Mouse (Mus musculus) hindbrain, embryonic 16.5 days (tissue): ENCODE measurements around the gene Mepce. TPM values are rescaled to one million over a fixed set of nuclear protein-coding genes. Genes with fewer than 3 reads are reported as not detected.

Experiments
- ATAC-seq: fragments of 200-750 bp; cut with Nextera tagmentation; 2 replicates; pipeline ENCODE4 v1.8.0; 2017; ENCODE audit warnings: moderate TSS enrichment, moderate library complexity
- H3K27ac ChIP-seq: fragments of 300-500 bp; sonication (generic); 2 replicates; pipeline ENCODE4 v1.5.1; 2014; ENCODE audit warnings: low read depth, mild to moderate bottlenecking, control low read depth, low read length, moderate library complexity
- H3K27me3 ChIP-seq: fragments of 300-500 bp; sonication (generic); replicated peaks from 2 replicates; pipeline ENCODE4 v1.6.1; 2014; ENCODE audit warnings: low read length; ENCODE audit not compliant: control insufficient read depth, insufficient read depth
- H3K36me3 ChIP-seq: fragments of 300-500 bp; sonication (generic); 2 replicates; pipeline ENCODE4 v1.6.1; 2014; ENCODE audit warnings: mild to moderate bottlenecking, low read length, moderate library complexity, mixed read lengths; ENCODE audit not compliant: control insufficient read depth, insufficient read depth
- H3K4me1 ChIP-seq: fragments of 300-500 bp; sonication (generic); 2 replicates; pipeline ENCODE4 v1.6.1; 2014; ENCODE audit warnings: low read depth, low read length; ENCODE audit not compliant: control insufficient read depth, insufficient read depth
- H3K4me2 ChIP-seq: fragments of 300-500 bp; sonication (generic); 2 replicates; pipeline ENCODE4 v1.6.1; 2014; ENCODE audit warnings: mild to moderate bottlenecking, low read length, control low read depth, moderate library complexity
- H3K4me3 ChIP-seq: fragments of 300-500 bp; sonication (generic); 2 replicates; pipeline ENCODE4 v1.5.1; 2014; ENCODE audit warnings: mild to moderate bottlenecking, low read length, control low read depth, moderate library complexity
- H3K9ac ChIP-seq: fragments of 300-500 bp; sonication (generic); 2 replicates; pipeline ENCODE4 v1.6.1; 2014; ENCODE audit warnings: low read depth, mild to moderate bottlenecking, control low read depth, low read length, moderate library complexity
- H3K9me3 ChIP-seq: fragments of 300-500 bp; sonication (generic); 2 replicates; pipeline ENCODE4 v1.6.1; 2014; ENCODE audit warnings: mild to moderate bottlenecking, low read length, moderate library complexity; ENCODE audit not compliant: control insufficient read depth
- WGBS: fragments of 180-500 bp; shearing (Covaris S2); extraction: QIAGEN DNeasy Blood & Tissue Kit; methylation state at CpG from one replicate; pipeline ENCODE4 v1.1.7; 2014; 5-methylcytosine and 5-hydroxymethylcytosine counted together
- polyA plus RNA-seq: library from polyadenylated mRNA; unstranded; fragments of >200 nt; fragmentation: Nextera tagmentation; extraction: Ambion mirVana; gene quantifications from 2 replicates; pipeline ENCODE4 v1.2.1, GENCODE M21; 2015

Mepce gene
- polyA plus RNA-seq, 1 experiment from 2014 or later = 12.2 TPM

- H3K9me3 ChIP-seq = no peaks in the 10 kb centered on the region
- H3K4me1 ChIP-seq = no peaks in the 10 kb centered on the region
- H3K4me3 ChIP-seq = no peak overlapping the region
- H3K27ac ChIP-seq = no peak overlapping the region
- no peak for ATAC-seq
- WGBS = 87% methylated on average over 3 of the region's 3 CpGs
- no peak overlapping the region for H3K9ac ChIP-seq
- H3K36me3 ChIP-seq = no peaks in the 10 kb centered on the region
- H3K27me3 ChIP-seq = no peaks in the 10 kb centered on the region
- H3K4me2 ChIP-seq = no peak overlapping the region
These were observed 13.5 kb upstream of the Mepce start for GRCm38 (mm10) chr5:137800917-137801316.

- Histone ChIP-seq H3K27me3 (no peaks in the 10 kb centered on the region), H3K9ac (no peak overlapping the region), H3K4me3 (no peak overlapping the region), H3K9me3 (no peaks in the 10 kb centered on the region), H3K4me1 (no peaks in the 10 kb centered on the region), H3K36me3 (no peaks in the 10 kb centered on the region), H3K27ac (no peak overlapping the region), H3K4me2 (no peak overlapping the region)
- WGBS = 82% methylated on average over 3 of the region's 3 CpGs
- no peak for ATAC-seq
These were observed 9.2 kb upstream of the Mepce start for GRCm38 (mm10) chr5:137796606-137797005.

DNA sequence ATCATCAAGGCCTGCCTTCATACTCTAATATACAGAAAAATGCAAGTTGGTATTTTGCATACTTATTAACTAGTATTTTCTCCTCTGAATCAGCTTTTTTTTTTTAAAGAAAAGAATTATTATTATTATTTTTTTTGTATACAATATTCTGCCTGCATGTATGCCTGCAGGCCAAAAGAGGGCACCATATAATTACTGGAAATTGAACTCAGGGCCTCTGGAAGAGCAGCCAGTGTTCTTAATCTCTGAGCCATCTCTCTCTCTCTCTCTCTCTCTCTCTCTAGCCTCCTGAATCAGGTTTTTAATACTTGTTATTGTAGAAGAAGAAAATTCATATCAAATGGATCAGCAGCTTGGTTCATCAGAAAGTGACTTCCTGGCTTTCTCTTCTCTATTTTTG, 4.1 kb upstream of the Mepce start:
- Histone ChIP-seq H3K9me3 (no peaks in the 10 kb centered on the region), H3K36me3 (no peaks in the 10 kb centered on the region), H3K4me3 (no peak overlapping the region)

GRCm38 (mm10) chr5:137788946-137789531, 1.6 kb upstream of the Mepce start:
- Histone ChIP-seq H3K4me3 (no peak overlapping the region), H3K27ac (no peak overlapping the region), H3K36me3 (no peaks in the 10 kb centered on the region), H3K27me3 (no peaks in the 10 kb centered on the region), H3K4me1 (peaks cover 18% of the 10 kb centered on the region), H3K4me2 (no peak overlapping the region), H3K9ac (no peak overlapping the region), H3K9me3 (no peaks in the 10 kb centered on the region)
- 96% methylated on average over 2 of the region's 2 CpGs for WGBS
- no peak for ATAC-seq

More for the DNA sequence above, 4.1 kb upstream of the Mepce start:
- no peaks in the 10 kb centered on the region for H3K27me3 ChIP-seq
- no peak overlapping the region for H3K27ac ChIP-seq
- H3K4me2 ChIP-seq = no peak overlapping the region
- no peak overlapping the region for H3K9ac ChIP-seq
- peaks cover 5% of the 10 kb centered on the region; the same call in 1 of the 2 replicates for H3K4me1 ChIP-seq
- no peak for ATAC-seq

GRCm38 (mm10) chr5:137788171-137788570, 716 bp upstream of the Mepce start:
- Histone ChIP-seq H3K27ac (no peak overlapping the region), H3K27me3 (no peaks in the 10 kb centered on the region), H3K9me3 (no peaks in the 10 kb centered on the region), H3K36me3 (no peaks in the 10 kb centered on the region), H3K4me3 (peak overlapping the region; percentile 77), H3K9ac (no peak overlapping the region; the same call in 1 of the 2 replicates), H3K4me1 (peaks cover 26% of the 10 kb centered on the region), H3K4me2 (peak overlapping the region; percentile 63)
- WGBS = 71% methylated on average over 24 of the region's 24 CpGs
- no peak for ATAC-seq

DNA sequence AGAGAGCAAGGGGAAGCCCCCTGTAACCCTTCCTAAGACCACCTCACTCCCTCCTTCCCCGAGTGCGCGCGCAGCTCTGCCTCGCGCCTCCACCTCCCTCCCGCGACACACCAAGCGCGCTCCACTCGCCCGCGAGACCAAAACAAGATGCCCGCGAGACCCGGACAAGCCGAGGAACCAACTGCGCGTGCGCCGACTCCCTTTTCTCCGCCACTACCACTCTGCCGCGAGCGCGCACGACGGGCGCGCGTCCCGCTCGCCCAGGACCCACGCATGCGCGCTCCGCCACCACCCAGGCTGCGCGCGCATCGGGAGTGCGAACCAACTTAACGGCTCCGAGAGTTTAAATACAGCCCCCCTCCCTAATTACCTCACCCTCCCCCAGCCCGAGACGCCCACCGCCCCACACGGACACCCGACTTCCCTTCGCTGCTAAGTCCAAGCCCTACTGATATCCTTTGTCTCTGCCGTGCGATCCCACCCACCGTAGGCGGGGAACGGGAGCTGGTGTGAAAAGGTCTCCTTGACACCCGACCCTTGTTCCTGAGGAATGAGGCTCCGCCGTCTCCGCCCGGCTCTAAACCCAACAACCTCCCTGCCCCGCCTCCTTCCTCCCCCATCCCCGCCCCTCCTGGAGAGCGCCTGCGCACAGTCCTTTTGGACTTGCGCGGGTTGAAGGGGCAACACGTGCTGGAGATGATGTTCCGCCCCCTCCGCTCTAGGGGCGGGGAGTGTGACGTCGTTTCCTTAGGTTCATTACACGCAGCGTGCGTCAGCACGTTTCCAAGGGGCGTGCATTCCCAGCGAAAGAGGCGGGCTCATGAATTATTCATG, 1.1 kb downstream of the Mepce start:
- Histone ChIP-seq H3K27ac (peak overlapping the region; percentile 99), H3K9ac (peak overlapping the region; percentile 87), H3K4me2 (peak overlapping the region; percentile 73), H3K36me3 (peaks cover 15% of the 10 kb centered on the region; the same call in 1 of the 2 replicates), H3K4me3 (peak overlapping the region; percentile 77), H3K9me3 (no peaks in the 10 kb centered on the region), H3K4me1 (peaks cover 36% of the 10 kb centered on the region), H3K27me3 (no peaks in the 10 kb centered on the region)
- peak; percentile 88 for ATAC-seq
- under 1% methylated on average over 79 of the region's 79 CpGs for WGBS

- Histone ChIP-seq H3K27me3 (no peaks in the 10 kb centered on the region), H3K9me3 (no peaks in the 10 kb centered on the region), H3K4me2 (peak overlapping the region; percentile 73), H3K4me1 (peaks cover 36% of the 10 kb centered on the region), H3K9ac (peak overlapping the region; percentile 87), H3K4me3 (peak overlapping the region; percentile 77), H3K27ac (peak overlapping the region; percentile 99), H3K36me3 (peaks cover 19% of the 10 kb centered on the region; the same call in 1 of the 2 replicates)
- WGBS = 2% methylated on average over 51 of the region's 62 CpGs
- ATAC-seq = peak; percentile 12
These were observed 2.1 kb downstream of the Mepce start for GRCm38 (mm10) chr5:137785164-137786031.

- 79% methylated on average over 14 of the region's 14 CpGs for WGBS
- Histone ChIP-seq H3K27me3 (no peaks in the 10 kb centered on the region), H3K36me3 (peaks cover 19% of the 10 kb centered on the region; the same call in 1 of the 2 replicates), H3K4me1 (peaks cover 44% of the 10 kb centered on the region), H3K4me2 (peak overlapping the region; percentile 73), H3K4me3 (peak overlapping the region; percentile 77), H3K27ac (no peak overlapping the region), H3K9me3 (no peaks in the 10 kb centered on the region), H3K9ac (peak overlapping the region; percentile 87)
- ATAC-seq = no peak
These were observed 2.9 kb downstream of the Mepce start for GRCm38 (mm10) chr5:137784546-137784945.
